Mouse (Mus musculus) cortical plate, adult 2 months (tissue): ENCODE data around the gene Dio1. TPM values are rescaled to one million over a fixed set of nuclear protein-coding genes. Genes with fewer than 3 reads are reported as not detected.

Experiments
- H3K27ac ChIP-seq: fragments of 200-500 bp; 2 replicates; pipeline ENCODE4 v1.5.1; 2012; ENCODE audit warnings: low read length, control low read depth, inconsistent platforms; ENCODE audit not compliant: insufficient read depth
- H3K4me1 ChIP-seq: fragments of 200-500 bp; 2 replicates; pipeline ENCODE4 v1.6.1; 2011; ENCODE audit warnings: low read length; ENCODE audit not compliant: control insufficient read depth, insufficient read depth
- H3K4me3 ChIP-seq: fragments of 200-500 bp; 2 replicates; pipeline ENCODE4 v1.5.1; 2011; ENCODE audit warnings: mild to moderate bottlenecking, low read length, control low read depth; ENCODE audit not compliant: insufficient read depth
- CTCF ChIP-seq: fragments of 200-500 bp; IDR thresholded peaks from 2 replicates; pipeline ENCODE4 v1.5.1; 2011; ENCODE audit warnings: mild to moderate bottlenecking, control low read depth, low read length; ENCODE audit not compliant: insufficient read depth; ENCODE audit errors: extremely low read depth
- POLR2A ChIP-seq: fragments of 200-500 bp; IDR thresholded peaks from 2 replicates; pipeline ENCODE4 v1.6.1; 2011; ENCODE audit warnings: mild to moderate bottlenecking, low read length, control low read depth; ENCODE audit not compliant: insufficient read depth; ENCODE audit errors: extremely low read depth
- polyA plus RNA-seq: library from polyadenylated mRNA; depleted of rRNA; stranded (reverse); fragments of >200 nt; gene quantifications from 2 replicates; pipeline ENCODE4 v1.2.3, GENCODE M21; 2012

Dio1 gene
- polyA plus RNA-seq, 1 experiment: not detected

DNA sequence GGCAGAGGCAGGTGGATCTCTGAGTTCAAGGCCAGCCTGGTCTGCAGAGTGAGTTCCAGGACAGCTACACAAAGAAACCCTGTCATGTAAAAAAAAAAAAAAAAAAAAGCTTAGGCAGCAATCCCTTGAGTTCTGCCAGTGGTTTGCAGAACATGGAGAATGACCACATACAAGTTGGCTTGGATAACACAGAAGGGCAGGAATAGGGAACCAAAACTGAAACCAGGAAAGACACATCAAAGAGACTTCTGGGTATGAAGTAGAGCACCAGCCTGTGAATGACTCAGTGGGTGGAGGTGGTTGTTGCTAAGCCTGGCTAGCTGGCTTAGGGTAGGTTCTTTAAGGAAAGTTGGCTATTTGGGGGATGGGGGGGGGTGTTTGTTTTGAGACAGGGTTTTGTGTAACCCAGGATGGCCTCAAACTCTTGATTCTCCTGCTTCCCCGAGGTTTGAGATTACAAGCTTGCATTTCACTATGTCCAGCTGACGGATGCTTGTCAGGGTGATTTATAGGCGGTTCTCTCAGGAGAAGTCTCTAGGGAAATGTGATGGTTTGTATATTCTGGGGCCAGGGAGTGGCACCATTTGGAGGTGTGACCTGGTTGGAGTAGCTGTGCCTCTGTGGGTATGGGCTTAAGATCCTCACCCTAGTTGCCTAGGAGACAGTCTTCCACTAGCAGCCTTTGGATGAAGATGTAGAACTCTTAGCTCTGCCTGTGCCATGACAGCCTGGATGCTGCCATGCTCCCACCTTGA is 21.3 kb downstream of the Dio1 start:
- no peaks in the 10 kb centered on the region for H3K4me1 ChIP-seq
- H3K27ac ChIP-seq: no peak overlapping the region
- no peak for TF ChIP-seq POLR2A
- TF ChIP-seq CTCF: no peak
- H3K4me3 ChIP-seq: no peak overlapping the region

- TF ChIP-seq POLR2A (no peak), CTCF (no peak)
- no peaks in the 10 kb centered on the region for H3K4me1 ChIP-seq
- no peak overlapping the region for H3K27ac ChIP-seq
- H3K4me3 ChIP-seq: no peak overlapping the region
These were observed 26.0 kb downstream of the Dio1 start for GRCm38 (mm10) chr4:107280843-107281475.

- Histone ChIP-seq H3K4me3 (no peak overlapping the region), H3K4me1 (no peaks in the 10 kb centered on the region; the same call in 1 of the 2 replicates), H3K27ac (no peak overlapping the region)
- TF ChIP-seq POLR2A: no peak
- TF ChIP-seq CTCF: no peak
These were observed 28.7 kb downstream of the Dio1 start for GRCm38 (mm10) chr4:107278188-107278707.

DNA sequence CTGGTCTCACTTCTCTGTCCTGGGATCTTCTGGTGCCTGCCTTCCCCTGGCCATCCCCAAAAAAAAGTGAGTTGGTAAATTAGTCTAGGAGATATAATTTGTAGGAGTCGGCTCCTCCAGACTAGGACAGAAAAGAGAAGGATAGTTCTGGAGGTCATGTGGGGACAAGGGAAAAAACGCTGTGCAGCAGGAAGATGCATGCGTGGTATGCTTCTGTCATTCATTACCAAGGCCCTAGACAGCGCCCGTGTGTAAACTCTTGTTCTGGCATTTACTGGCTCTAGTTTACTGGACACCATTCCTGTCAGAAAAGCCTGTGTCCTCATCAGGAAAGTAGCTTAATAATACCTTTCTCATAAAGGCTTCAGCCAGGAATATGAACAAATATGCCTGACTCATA is 32.5 kb downstream of the Dio1 start:
- TF ChIP-seq POLR2A (no peak), CTCF (no peak)
- Histone ChIP-seq H3K4me1 (no peaks in the 10 kb centered on the region; the same call in 1 of the 2 replicates), H3K4me3 (no peak overlapping the region), H3K27ac (no peak overlapping the region)

DNA sequence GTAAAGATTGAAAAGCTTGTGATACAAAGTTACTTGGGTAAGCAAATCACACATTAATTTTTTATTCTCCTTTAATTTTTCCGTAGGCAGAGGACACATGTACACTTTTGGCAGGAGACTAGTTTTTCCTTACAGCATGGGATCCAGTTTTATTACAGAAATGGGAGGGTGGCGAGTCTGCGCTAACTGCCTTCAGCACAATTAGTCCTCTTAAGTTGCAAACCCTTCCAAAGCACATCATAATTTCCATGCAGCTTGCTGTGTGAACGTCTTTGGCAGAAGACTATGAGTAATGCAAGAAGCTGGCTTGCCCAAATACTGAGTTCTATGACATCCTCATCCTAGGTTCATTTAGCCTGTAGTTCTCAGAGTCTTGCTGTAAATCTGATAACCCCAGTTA is 33.3 kb downstream of the Dio1 start:
- Histone ChIP-seq H3K27ac (no peak overlapping the region), H3K4me3 (no peak overlapping the region), H3K4me1 (no peaks in the 10 kb centered on the region; the same call in 1 of the 2 replicates)
- no peak for TF ChIP-seq POLR2A
- TF ChIP-seq CTCF: no peak

DNA sequence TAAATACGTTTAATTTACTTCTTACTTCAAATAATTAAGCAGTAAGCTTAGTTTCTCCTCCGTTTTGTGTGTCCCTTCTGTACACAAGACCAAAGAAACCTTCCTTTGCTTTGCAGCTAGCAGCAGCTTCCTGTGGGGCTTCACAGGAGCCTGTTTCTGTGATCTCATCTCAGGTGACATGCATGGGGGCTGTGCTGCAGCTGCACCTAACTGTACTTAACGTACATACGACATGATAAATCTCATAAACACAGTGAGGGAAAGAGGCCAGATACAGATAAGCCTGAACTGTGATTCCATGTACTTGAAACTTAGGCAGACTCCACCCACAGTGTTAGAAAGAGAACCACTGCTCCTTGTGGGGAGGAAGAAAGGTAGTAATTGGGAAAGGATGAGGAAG is 47.0 kb downstream of the Dio1 start:
- TF ChIP-seq CTCF (no peak), POLR2A (no peak)
- Histone ChIP-seq H3K4me3 (no peak overlapping the region), H3K27ac (no peak overlapping the region), H3K4me1 (peaks cover 2% of the 10 kb centered on the region; the same call in 1 of the 2 replicates)

DNA sequence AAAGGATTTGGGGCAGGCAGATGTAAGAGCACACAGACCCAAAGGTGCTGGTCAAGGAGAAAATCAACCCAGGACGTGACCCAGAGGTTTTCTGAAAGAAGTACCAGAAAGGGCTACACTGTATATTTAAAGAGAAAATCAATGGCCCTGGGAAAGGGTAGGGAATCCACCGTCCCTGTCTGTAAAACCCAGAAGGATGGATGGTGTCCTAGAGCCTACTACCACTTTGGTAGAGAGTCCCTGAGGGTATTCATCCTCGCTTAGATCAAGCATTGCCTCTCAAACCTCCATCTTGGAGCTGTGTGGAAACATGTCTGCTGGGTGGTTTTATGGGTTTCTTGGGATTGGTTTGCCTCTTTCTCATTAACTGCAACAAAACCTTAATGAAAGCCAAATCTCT is 52.6 kb downstream of the Dio1 start:
- TF ChIP-seq CTCF (no peak), POLR2A (no peak)
- H3K4me3 ChIP-seq: peak overlapping the region; percentile 97
- H3K4me1 ChIP-seq: peaks cover 2% of the 10 kb centered on the region
- no peak overlapping the region for H3K27ac ChIP-seq

DNA sequence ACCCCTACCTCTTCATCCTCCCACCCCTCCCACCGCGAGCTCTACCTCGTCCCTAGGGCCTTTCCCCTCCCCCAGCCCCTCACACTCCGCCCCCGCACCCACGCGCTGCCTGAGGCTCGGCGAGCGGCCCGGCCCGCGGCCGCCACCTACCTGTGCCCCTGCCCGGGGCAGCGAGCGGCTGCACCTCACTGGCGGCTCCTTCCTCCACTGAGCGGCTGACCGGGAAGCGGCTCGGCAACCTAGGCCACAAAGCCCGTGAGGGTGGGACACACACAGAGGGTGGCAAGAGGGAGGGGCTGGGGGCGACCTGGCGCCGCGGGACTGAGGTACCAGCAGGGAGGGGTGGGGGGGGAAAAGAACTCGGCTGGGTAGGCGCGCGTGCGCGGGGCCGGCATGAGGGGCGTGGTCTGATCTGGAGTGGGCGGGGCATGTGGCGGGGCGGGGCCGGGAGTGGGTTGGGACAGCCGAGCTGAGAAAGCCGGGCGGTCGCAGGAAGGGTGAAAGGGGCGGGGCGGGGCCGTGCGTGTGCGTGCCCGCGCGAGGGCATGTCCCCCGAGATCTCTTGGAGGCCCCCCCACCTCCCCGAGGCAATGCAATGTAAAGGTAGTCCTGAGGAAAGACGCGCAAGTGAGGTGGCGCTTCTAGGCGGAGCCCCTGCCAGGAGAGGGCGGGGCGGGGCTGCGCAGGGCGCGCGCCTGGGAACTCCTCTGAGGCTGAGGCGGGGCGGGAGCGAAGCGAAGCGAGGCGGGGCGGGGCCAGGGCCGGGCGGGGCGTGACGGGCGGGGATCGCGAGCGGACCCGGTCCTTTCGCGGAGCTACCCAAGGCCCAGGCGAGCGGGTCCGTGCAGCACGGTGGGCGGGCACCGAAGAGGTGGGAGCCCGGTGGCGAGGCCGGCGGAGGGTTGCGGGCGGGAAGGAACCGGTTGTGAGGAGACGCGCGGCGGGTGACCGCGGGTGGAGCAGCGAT is 53.6 kb downstream of the Dio1 start, which contains the start of the genes Lrrc42 and Hspb11:
TSS of gene Lrrc42 (minus strand) at position 408 of the 967 bp plus-strand sequence.
TSS of gene Hspb11 (plus strand) at position 469 of the 967 bp plus-strand sequence.
- H3K27ac ChIP-seq: peak within 1 kb of the TSS; percentile 88
- H3K4me1 ChIP-seq: peaks cover 5% of the 10 kb centered on the region
- H3K4me3 ChIP-seq: peak within 1 kb of the TSS; percentile 97
- TF ChIP-seq CTCF (no peak), POLR2A (no peak)

- peak overlapping the region; percentile 97 for H3K4me3 ChIP-seq
- no peak overlapping the region for H3K27ac ChIP-seq
- H3K4me1 ChIP-seq: peaks cover 7% of the 10 kb centered on the region
- no peak for TF ChIP-seq POLR2A
- no peak for TF ChIP-seq CTCF
These were observed 54.4 kb downstream of the Dio1 start for GRCm38 (mm10) chr4:107252522-107252921.
